Mouse (Mus musculus) lung, adult 2 months (tissue): Measurements from ENCODE around the gene Shc4.

Experiments used
- CTCF ChIP-seq: fragments of 200-500 bp; IDR thresholded peaks from 2 replicates; pipeline ENCODE4 v1.5.1; 2011; ENCODE audit warnings: mild to moderate bottlenecking, low read length, control low read depth; ENCODE audit not compliant: insufficient read depth
- POLR2A ChIP-seq: fragments of 200-500 bp; IDR thresholded peaks from 2 replicates; pipeline ENCODE4 v1.6.1; 2011; ENCODE audit warnings: low read depth, mild to moderate bottlenecking, control low read depth, low read length, borderline replicate concordance; ENCODE audit errors: extremely low read depth

- TF ChIP-seq CTCF (no peak), POLR2A (no peak)
Observed at GRCm38 (mm10) chr2:125628487-125628886, 95.5 kb downstream of the Shc4 start.
